Mouse (Mus musculus): ENCODE measurements around the gene Dip2b.

DNA sequence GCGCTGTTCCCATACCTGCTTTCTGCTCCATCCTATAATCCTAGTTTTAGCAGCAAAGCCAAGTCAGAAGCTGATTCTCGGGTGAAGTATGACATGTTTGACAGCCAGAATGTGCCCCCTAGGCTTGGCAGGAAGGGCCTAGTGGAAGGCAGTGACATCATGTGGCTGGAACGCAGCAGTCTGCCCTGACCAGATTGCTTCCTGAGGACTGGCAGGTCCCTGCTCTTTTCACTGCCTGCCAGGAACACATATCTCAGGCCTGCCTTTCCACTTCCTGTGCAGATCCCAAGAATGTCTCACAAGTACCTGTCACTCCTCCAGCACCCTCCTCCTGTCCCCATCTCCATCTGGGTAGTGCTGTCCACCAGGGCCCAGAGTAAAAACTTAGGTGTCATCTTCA, 161.3 kb downstream of the Dip2b start:
- no peak for TF ChIP-seq POLR2A (IDR thresholded peaks at IDR 0.05; ENCODE audit: extremely low read depth, insufficient read depth, low read length)
- TF ChIP-seq CTCF (IDR thresholded peaks at IDR 0.05; ENCODE audit: extremely low read depth, insufficient read depth, low read length): no peak
